Mouse (Mus musculus) hindbrain, postnatal 0 days (tissue): ENCODE measurements around the gene Git2. TPM values are rescaled to one million over a fixed set of nuclear protein-coding genes. Genes with fewer than 3 reads are reported as not detected.

Experiments used
- ATAC-seq: fragments of 200-750 bp; cut with Nextera tagmentation; 2 replicates; pipeline ENCODE4 v1.8.0; 2017; ENCODE audit warnings: mild to moderate bottlenecking, moderate TSS enrichment, moderate library complexity
- DNase-seq: peaks from one replicate; pipeline ENCODE4 v3.0.0-alpha.2; 2015; ENCODE audit warnings: low spot score
- H3K27ac ChIP-seq: fragments of 300-500 bp; sonication (generic); 2 replicates; pipeline ENCODE4 v1.5.1; 2014; ENCODE audit warnings: mild to moderate bottlenecking
- H3K27me3 ChIP-seq: fragments of 300-500 bp; sonication (generic); 2 replicates; pipeline ENCODE4 v1.6.1; 2014; ENCODE audit warnings: low read length, mixed read lengths; ENCODE audit not compliant: insufficient read depth
- H3K36me3 ChIP-seq: fragments of 300-500 bp; sonication (generic); 2 replicates; pipeline ENCODE4 v1.6.1; 2014; ENCODE audit warnings: low read length, mixed read lengths; ENCODE audit not compliant: insufficient read depth
- H3K4me1 ChIP-seq: fragments of 300-500 bp; sonication (generic); 2 replicates; pipeline ENCODE4 v1.6.1; 2014; ENCODE audit warnings: antibody characterized with exemption, low read length, mixed read lengths; ENCODE audit not compliant: insufficient read depth
- H3K4me2 ChIP-seq: fragments of 300-500 bp; sonication (generic); 2 replicates; pipeline ENCODE4 v1.6.1; 2014; ENCODE audit warnings: low read depth, mild to moderate bottlenecking, low read length, moderate library complexity, mixed read lengths
- H3K4me3 ChIP-seq: fragments of 300-500 bp; sonication (generic); 2 replicates; pipeline ENCODE4 v1.5.1; 2014; ENCODE audit warnings: low read length
- H3K9ac ChIP-seq: fragments of 300-500 bp; sonication (generic); replicated peaks from 2 replicates; pipeline ENCODE4 v1.6.1; 2014; ENCODE audit warnings: mild to moderate bottlenecking, low read length, moderate library complexity, mixed read lengths
- H3K9me3 ChIP-seq: fragments of 300-500 bp; sonication (generic); 2 replicates; pipeline ENCODE4 v1.6.1; 2016; ENCODE audit warnings: low read length, mixed read lengths
- CTCF ChIP-seq: IDR thresholded peaks from 2 replicates; pipeline ENCODE4 v1.5.1; 2016; ENCODE audit warnings: antibody characterized with exemption, control low read depth, low read depth
- WGBS: fragments of 180-500 bp; shearing (Covaris S2); extraction: QIAGEN DNeasy Blood & Tissue Kit; methylation state at CpG from one replicate; pipeline ENCODE4 v1.1.7; 2014; 5-methylcytosine and 5-hydroxymethylcytosine counted together
- polyA plus RNA-seq: library from polyadenylated mRNA; unstranded; fragments of >200 nt; fragmentation: Nextera tagmentation; extraction: Ambion mirVana; gene quantifications from 2 replicates; pipeline ENCODE4 v1.2.1, GENCODE M21; 2015
- total RNA-seq: library from RNA; depleted of rRNA; stranded (reverse); fragments of >200 nt; gene quantifications from 2 replicates; pipeline ENCODE4 v1.2.3, GENCODE M21; 2014

Git2 gene
- total and polyA plus RNA-seq, 2 experiments from 2014 or later: 34.4 to 43.5 TPM

GRCm38 (mm10) chr5:114702403-114703392 lies 72.6 kb downstream of the Git2 start:
- H3K9ac ChIP-seq: no peak overlapping the region
- TF ChIP-seq CTCF: peak; percentile 77
- no peak overlapping the region for H3K27ac ChIP-seq
- ATAC-seq: peak; percentile 71
- H3K9me3 ChIP-seq: no peaks in the 10 kb centered on the region
- 58% methylated on average over 14 of the region's 14 CpGs for WGBS
- no peak overlapping the region for H3K4me2 ChIP-seq
- H3K36me3 ChIP-seq: no peaks in the 10 kb centered on the region
- DNase-seq: peak; percentile 65
- no peaks in the 10 kb centered on the region for H3K4me1 ChIP-seq
- no peaks in the 10 kb centered on the region for H3K27me3 ChIP-seq
- no peak overlapping the region for H3K4me3 ChIP-seq

DNA sequence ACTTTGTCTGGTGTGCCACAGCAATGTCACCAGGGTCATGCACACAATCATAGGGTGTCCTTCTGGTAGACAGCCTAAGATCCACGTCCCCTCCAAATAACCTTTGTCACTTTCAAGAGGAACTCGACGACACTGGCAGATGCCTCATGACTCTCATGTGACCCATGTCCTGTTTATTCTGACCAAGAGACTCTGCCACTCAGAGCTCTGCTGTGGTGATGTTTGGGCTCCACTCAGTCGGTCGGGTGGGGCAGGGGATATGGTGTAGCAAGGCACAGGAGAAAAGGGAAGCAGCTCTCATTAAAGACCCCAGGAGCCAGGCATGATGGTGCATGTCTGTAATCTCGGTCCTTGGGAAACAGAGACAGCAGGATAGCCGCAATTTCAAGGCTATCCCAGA lies 76.3 kb downstream of the Git2 start:
- ATAC-seq (no peak), DNase-seq (no peak)
- Histone ChIP-seq H3K36me3 (no peaks in the 10 kb centered on the region), H3K9ac (no peak overlapping the region), H3K4me1 (no peaks in the 10 kb centered on the region), H3K27me3 (no peaks in the 10 kb centered on the region), H3K4me3 (no peak overlapping the region), H3K27ac (no peak overlapping the region), H3K9me3 (no peaks in the 10 kb centered on the region), H3K4me2 (no peak overlapping the region)
- TF ChIP-seq CTCF: no peak
- 68% methylated on average over 7 of the region's 7 CpGs for WGBS

DNA sequence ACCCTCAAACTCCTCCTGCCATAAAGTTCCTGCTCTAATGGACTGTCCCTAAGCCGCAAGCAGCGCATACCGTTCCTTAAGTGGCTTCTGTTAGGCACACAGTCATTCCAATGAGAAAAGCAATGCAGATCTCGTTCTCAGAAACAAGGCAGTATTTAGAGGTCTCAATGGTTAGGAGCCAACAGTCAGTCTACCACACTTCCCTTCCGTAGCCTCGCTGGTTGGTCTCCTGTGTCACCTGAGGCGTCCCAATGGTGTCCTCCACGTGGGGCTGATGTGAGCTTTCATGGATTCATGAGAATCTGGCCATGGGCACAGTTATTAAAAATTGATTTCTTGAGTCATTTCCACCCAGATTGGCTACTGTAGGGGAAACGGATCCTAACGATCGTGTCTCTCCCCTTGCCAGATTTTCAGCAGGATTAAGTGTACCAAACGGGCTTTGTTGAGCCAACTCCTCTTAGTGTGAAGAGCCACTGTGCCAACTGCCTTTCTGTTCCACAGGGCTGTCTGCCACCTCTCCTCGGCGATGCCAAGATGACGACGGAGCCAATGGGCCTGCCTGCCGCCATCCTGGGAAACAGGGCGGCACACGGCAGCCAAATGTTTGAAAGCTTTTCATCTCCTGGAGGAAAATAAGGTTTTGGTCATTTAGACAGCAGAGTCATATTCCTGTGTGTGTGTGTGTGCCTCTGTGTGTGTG lies 77.1 kb downstream of the Git2 start:
- no peak overlapping the region for H3K4me3 ChIP-seq
- no peak for TF ChIP-seq CTCF
- peak; percentile 87 for DNase-seq
- H3K9ac ChIP-seq: no peak overlapping the region
- ATAC-seq: peak; percentile 83
- WGBS: 51% methylated on average over 19 of the region's 19 CpGs
- no peak overlapping the region; the same call in 1 of the 2 replicates for H3K4me2 ChIP-seq
- no peaks in the 10 kb centered on the region for H3K27me3 ChIP-seq
- H3K4me1 ChIP-seq: no peaks in the 10 kb centered on the region
- H3K36me3 ChIP-seq: no peaks in the 10 kb centered on the region
- H3K9me3 ChIP-seq: no peaks in the 10 kb centered on the region
- peak overlapping the region; percentile 33 for H3K27ac ChIP-seq

- Histone ChIP-seq H3K4me2 (no peak overlapping the region), H3K4me3 (no peak overlapping the region), H3K9ac (no peak overlapping the region), H3K27ac (no peak overlapping the region), H3K4me1 (no peaks in the 10 kb centered on the region), H3K27me3 (no peaks in the 10 kb centered on the region), H3K9me3 (no peaks in the 10 kb centered on the region), H3K36me3 (no peaks in the 10 kb centered on the region)
- ATAC-seq (no peak), DNase-seq (no peak)
- WGBS: 86% methylated on average over 17 of the region's 17 CpGs
- no peak for TF ChIP-seq CTCF
These were observed 78.4 kb downstream of the Git2 start for GRCm38 (mm10) chr5:114696939-114697338.

DNA sequence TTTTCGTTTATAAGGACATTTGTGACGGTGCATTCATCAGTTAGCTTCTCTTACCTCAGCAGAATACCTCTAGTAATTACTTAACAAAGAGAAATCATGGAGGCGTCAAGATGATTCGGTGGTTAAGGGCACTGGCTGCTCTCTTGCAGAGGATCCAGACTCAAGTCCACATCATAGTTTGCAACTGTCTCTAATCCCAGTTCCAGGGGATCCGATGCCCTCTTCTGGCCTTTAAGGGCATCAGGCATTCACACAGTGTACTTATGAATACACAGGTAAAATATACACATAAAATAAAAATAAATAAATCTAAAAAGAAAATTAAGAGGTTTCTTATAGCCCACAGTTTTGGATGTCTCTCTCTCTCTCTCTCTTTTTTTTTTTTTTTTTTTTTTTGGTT lies 79.5 kb downstream of the Git2 start:
- Histone ChIP-seq H3K9ac (no peak overlapping the region), H3K4me2 (no peak overlapping the region), H3K27me3 (no peaks in the 10 kb centered on the region), H3K4me1 (no peaks in the 10 kb centered on the region), H3K36me3 (no peaks in the 10 kb centered on the region), H3K9me3 (no peaks in the 10 kb centered on the region), H3K27ac (no peak overlapping the region), H3K4me3 (no peak overlapping the region)
- DNase-seq (no peak), ATAC-seq (no peak)
- WGBS: 73% methylated on average over 5 of the region's 5 CpGs
- TF ChIP-seq CTCF: peak; percentile 18; the same call in 1 of the 2 replicates

DNA sequence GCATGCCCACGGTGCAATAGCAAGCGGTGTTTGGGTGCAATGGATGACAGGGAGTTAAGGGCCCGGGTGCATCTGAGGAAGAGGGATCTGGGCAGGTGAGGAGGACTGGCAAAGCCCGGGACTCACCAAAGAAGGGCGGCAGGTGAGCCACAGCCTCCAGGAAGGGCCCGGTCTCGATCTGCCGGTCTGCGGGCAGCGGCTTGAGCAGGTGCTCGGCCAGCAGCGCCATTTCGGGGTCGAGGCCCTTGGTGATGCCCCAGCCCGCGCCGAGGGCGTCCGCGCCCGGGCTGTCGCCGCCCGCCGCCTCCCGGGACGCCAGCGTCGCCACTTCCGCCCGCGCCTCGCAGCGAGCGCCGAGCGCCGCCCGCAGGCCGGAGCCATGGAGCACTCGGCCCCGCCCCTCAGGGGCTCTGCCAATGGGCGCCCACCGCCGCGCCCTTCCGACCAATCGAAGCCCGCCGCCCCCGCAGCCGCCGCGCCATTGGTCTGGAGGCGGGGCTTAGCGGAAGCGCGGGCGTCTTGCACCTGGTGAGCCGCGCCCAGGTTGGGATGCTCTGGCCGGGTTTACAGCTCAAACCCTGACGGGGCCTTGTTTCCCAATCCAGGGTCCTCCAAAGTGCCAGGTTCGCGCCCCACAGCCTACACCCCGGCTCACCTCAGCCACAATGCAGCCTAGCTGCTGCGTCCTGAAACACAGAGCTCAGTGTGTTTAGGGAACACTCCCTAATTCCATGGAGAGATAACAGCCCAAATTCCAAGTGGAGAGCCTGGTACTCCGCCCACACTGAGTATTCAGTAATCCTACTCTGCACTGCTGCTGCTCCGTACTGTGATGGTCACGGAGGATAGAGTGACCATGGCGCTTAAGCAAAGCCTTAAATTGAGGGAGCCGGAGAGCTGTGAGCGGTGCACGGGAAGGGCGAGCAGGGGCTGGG lies 84.4 kb downstream of the Git2 start, which contains the start of gene Gltp:
Gltp (minus strand) TSS at position 352 of the 935 bp plus-strand sequence.
- no peaks in the 10 kb centered on the region for H3K27me3 ChIP-seq
- ATAC-seq (peak; percentile 98), DNase-seq (peak; percentile 98)
- peak within 1 kb of the TSS; percentile 82 for H3K4me3 ChIP-seq
- H3K9me3 ChIP-seq: no peaks in the 10 kb centered on the region
- H3K36me3 ChIP-seq: no peaks in the 10 kb centered on the region
- H3K27ac ChIP-seq: peak within 1 kb of the TSS; percentile 48; the same call in 1 of the 2 replicates
- H3K4me2 ChIP-seq: peak within 1 kb of the TSS; percentile 87
- 5% methylated on average over 69 of the region's 75 CpGs for WGBS
- H3K9ac ChIP-seq: peak within 1 kb of the TSS; percentile 83
- peaks cover 16% of the 10 kb centered on the region; the same call in 1 of the 2 replicates for H3K4me1 ChIP-seq
- TF ChIP-seq CTCF: no peak
